Mouse (Mus musculus) embryonic facial prominence, embryonic 13.5 days (tissue): ENCODE results near the gene Arih1. TPM values are rescaled to one million over a fixed set of nuclear protein-coding genes. Genes with fewer than 3 reads are reported as not detected.

Source experiments
- ATAC-seq: fragments of 200-750 bp; cut with Nextera tagmentation; 2 replicates; pipeline ENCODE4 v1.8.0; 2017; ENCODE audit warnings: low read depth; ENCODE audit not compliant: insufficient number of reproducible peaks, insufficient read depth, low FRiP score, low TSS enrichment
- H3K27ac ChIP-seq: fragments of 300-500 bp; sonication (generic); 2 replicates; pipeline ENCODE4 v1.5.1; 2015; ENCODE audit warnings: moderate library complexity, mild to moderate bottlenecking, inconsistent platforms
- H3K27me3 ChIP-seq: fragments of 300-500 bp; sonication (generic); 2 replicates; pipeline ENCODE4 v1.6.1; 2015; ENCODE audit warnings: mild to moderate bottlenecking, inconsistent platforms
- H3K36me3 ChIP-seq: fragments of 300-500 bp; sonication (generic); 2 replicates; pipeline ENCODE4 v1.6.1; 2015; ENCODE audit warnings: mild to moderate bottlenecking, inconsistent platforms
- H3K4me1 ChIP-seq: fragments of 300-500 bp; sonication (generic); 2 replicates; pipeline ENCODE4 v1.6.1; 2015; ENCODE audit warnings: inconsistent platforms
- H3K4me2 ChIP-seq: fragments of 300-500 bp; sonication (generic); 2 replicates; pipeline ENCODE4 v1.6.1; 2015; ENCODE audit warnings: moderate library complexity, mild to moderate bottlenecking, inconsistent platforms
- H3K4me3 ChIP-seq: fragments of 300-500 bp; sonication (generic); 2 replicates; pipeline ENCODE4 v1.5.1; 2015; ENCODE audit warnings: mild to moderate bottlenecking, inconsistent platforms
- H3K9ac ChIP-seq: fragments of 300-500 bp; sonication (generic); 2 replicates; pipeline ENCODE4 v1.6.1; 2015; ENCODE audit warnings: mild to moderate bottlenecking, inconsistent platforms
- H3K9me3 ChIP-seq: fragments of 300-500 bp; sonication (generic); 2 replicates; pipeline ENCODE4 v1.6.1; 2016; ENCODE audit warnings: inconsistent platforms
- WGBS: fragments of 180-500 bp; shearing (Covaris S2); methylation state at CpG from one replicate; pipeline ENCODE4 v1.1.7; 2015; ENCODE audit warnings: mixed read lengths; 5-methylcytosine and 5-hydroxymethylcytosine counted together
- polyA plus RNA-seq: library from polyadenylated mRNA; unstranded; fragments of >200 nt; fragmentation: Nextera tagmentation; extraction: Ambion mirVana; gene quantifications from 2 replicates; pipeline ENCODE4 v1.2.1, GENCODE M21; 2015

Arih1 gene
- 21.7 and 22.8 TPM in 2 replicates for polyA plus RNA-seq

DNA sequence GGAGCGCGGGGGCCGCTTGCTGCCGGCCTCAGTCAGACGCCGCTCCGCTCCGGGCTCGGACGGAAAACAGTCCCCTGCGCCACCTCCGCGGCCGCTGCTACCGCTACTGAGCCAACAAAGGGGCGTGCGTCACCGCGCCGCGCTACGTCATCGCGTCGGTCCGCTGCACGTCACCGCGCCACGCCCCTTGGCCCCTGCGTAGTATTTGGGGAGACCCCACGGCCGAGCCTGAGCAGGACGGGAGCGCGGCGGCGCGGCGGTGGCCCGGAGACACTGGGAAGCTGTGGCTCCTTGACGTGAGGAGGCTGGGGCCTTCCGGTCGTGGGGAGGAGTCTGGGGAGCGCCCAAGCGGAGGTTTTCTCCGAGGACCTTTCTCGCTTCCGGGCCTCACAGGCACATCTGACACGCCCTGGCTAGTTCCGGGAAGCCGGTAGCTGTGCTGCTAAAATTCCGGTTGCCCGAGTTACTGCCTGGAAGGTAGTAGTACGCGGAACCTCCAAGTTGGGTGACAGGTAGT is at the start of gene Arih1:
Arih1 (minus strand) TSS at position 70 of the 517 bp plus-strand sequence.
- no peaks in the 10 kb centered on the region for H3K36me3 ChIP-seq
- peak within 1 kb of the TSS; percentile 100 for H3K9ac ChIP-seq
- H3K27ac ChIP-seq, result peak within 1 kb of the TSS; percentile 99
- H3K27me3 ChIP-seq, result no peaks in the 10 kb centered on the region
- WGBS, result under 1% methylated on average over 55 of the region's 56 CpGs
- H3K4me1 ChIP-seq, result peaks cover 9% of the 10 kb centered on the region
- H3K9me3 ChIP-seq, result no peaks in the 10 kb centered on the region
- peak; percentile 98 for ATAC-seq
- H3K4me2 ChIP-seq, result peak within 1 kb of the TSS; percentile 88
- H3K4me3 ChIP-seq, result peak within 1 kb of the TSS; percentile 99

DNA sequence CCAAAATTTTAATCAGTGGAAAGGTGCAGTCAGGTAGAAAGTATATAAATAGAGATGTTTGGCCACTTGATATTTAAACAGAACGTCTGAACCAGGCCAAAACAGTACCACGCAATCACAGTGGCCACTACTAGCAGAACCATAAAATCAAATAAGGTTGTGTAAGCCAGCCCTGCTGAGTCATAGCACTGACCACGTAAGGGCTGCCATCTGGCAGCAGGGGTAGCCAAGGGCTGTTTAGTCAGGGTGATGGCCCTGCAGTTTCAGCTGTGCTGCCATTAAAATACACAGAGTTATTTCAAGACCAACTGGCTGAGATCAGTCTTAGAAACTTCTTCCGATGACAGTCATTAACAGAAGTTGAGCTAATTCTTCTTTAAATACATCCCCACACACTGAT is 47.5 kb upstream of the Arih1 start:
- no peaks in the 10 kb centered on the region for H3K9me3 ChIP-seq
- no peaks in the 10 kb centered on the region for H3K36me3 ChIP-seq
- no peak overlapping the region for H3K9ac ChIP-seq
- H3K4me3 ChIP-seq, result no peak overlapping the region
- no peak overlapping the region for H3K27ac ChIP-seq
- H3K27me3 ChIP-seq, result no peaks in the 10 kb centered on the region
- H3K4me1 ChIP-seq, result no peaks in the 10 kb centered on the region; the same call in 1 of the 2 replicates
- ATAC-seq, result no peak
- WGBS, result 75% methylated on average over 4 of the region's 4 CpGs
- no peak overlapping the region for H3K4me2 ChIP-seq

DNA sequence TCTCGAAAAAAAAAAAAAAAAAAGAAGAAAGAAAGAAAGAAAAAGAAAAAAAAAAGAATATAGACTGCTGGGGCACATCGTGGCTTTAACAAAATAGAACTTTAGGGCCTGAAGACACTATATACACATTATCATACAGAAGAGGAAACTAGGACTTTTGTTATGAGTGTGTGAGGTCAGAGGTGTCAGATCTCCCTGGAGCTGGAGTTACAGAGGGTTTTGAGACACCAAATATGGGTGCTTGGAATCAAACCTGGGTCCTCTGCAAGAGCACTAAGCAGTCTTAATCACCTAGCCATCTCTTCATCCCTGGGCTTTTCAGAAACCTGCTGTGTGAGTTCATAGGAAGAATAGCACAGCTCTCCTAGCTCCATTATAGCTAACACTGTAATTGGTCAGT is 47.0 kb upstream of the Arih1 start:
- Histone ChIP-seq H3K9me3 (no peaks in the 10 kb centered on the region), H3K27ac (no peak overlapping the region), H3K36me3 (no peaks in the 10 kb centered on the region), H3K4me3 (no peak overlapping the region), H3K27me3 (no peaks in the 10 kb centered on the region), H3K4me1 (no peaks in the 10 kb centered on the region), H3K4me2 (no peak overlapping the region), H3K9ac (no peak overlapping the region)
- WGBS, result 78% methylated on average over 2 of the region's 2 CpGs
- no peak for ATAC-seq

GRCm38 (mm10) chr9:59531645-59532044 is 45.2 kb upstream of the Arih1 start:
- no peak overlapping the region for H3K4me2 ChIP-seq
- H3K27me3 ChIP-seq, result no peaks in the 10 kb centered on the region
- no peak overlapping the region for H3K27ac ChIP-seq
- H3K4me3 ChIP-seq, result no peak overlapping the region
- 22% methylated on average over 5 of the region's 5 CpGs for WGBS
- no peaks in the 10 kb centered on the region for H3K4me1 ChIP-seq
- no peak overlapping the region for H3K9ac ChIP-seq
- ATAC-seq, result no peak
- no peaks in the 10 kb centered on the region for H3K36me3 ChIP-seq
- H3K9me3 ChIP-seq, result no peaks in the 10 kb centered on the region

DNA sequence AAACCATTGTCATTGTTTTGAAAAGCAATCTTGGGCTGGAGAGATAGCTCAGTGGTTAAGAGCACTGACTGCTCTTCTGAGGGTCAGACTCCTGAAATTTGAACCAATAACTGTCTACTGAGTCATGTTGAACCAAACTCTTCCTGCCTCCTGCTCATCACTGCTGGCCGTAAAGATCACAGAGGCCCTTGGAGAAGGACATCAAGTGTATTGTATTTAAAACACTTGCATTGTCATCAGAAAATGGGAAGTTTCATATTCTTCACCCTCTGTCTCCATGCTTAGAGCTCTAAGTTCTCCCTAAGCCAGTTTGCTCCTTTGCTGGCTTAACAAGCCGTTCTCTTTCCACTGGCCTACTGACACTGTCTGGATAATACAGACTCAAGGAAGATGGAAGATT is 41.9 kb upstream of the Arih1 start:
- H3K4me2 ChIP-seq, result no peak overlapping the region
- H3K27me3 ChIP-seq, result no peaks in the 10 kb centered on the region
- H3K36me3 ChIP-seq, result no peaks in the 10 kb centered on the region
- ATAC-seq, result no peak
- H3K4me3 ChIP-seq, result no peak overlapping the region
- no peak overlapping the region for H3K27ac ChIP-seq
- no peaks in the 10 kb centered on the region for H3K4me1 ChIP-seq
- H3K9ac ChIP-seq, result no peak overlapping the region
- H3K9me3 ChIP-seq, result no peaks in the 10 kb centered on the region
- WGBS, result 79% methylated on average over 2 of the region's 2 CpGs

DNA sequence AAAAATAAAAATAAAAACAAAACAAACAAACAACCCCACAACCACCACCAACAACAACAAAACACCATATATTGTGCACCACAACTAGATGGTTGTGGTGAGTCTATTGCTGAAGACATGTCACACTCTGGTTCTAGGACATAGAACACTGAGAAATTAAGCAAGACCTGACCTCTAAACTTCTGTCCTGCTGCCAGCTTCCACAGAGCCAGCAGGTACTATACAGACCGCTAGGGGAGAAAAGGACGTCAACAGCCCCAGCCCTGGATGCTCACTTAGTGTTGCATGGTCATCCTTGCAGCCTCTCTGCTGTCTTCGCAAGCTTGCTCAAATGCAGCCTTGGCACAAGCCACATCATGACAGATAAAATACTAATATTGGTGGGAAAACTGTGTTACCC is 41.2 kb upstream of the Arih1 start:
- Histone ChIP-seq H3K4me2 (no peak overlapping the region), H3K9ac (no peak overlapping the region), H3K27me3 (no peaks in the 10 kb centered on the region), H3K27ac (no peak overlapping the region), H3K36me3 (no peaks in the 10 kb centered on the region), H3K4me3 (no peak overlapping the region), H3K4me1 (no peaks in the 10 kb centered on the region), H3K9me3 (no peaks in the 10 kb centered on the region)
- ATAC-seq, result no peak
- whole genome bisulfite sequencing, result 88% methylated on average over 3 of the region's 3 CpGs

- Histone ChIP-seq H3K9ac (no peak overlapping the region), H3K4me2 (no peak overlapping the region), H3K4me3 (no peak overlapping the region), H3K9me3 (no peaks in the 10 kb centered on the region), H3K27me3 (no peaks in the 10 kb centered on the region), H3K36me3 (no peaks in the 10 kb centered on the region), H3K27ac (no peak overlapping the region), H3K4me1 (no peaks in the 10 kb centered on the region)
- WGBS, result 87% methylated on average over 6 of the region's 6 CpGs
- ATAC-seq, result no peak
Measured at GRCm38 (mm10) chr9:59526727-59527126, 40.3 kb upstream of the Arih1 start.

- Histone ChIP-seq H3K4me1 (no peaks in the 10 kb centered on the region), H3K27me3 (no peaks in the 10 kb centered on the region), H3K4me3 (no peak overlapping the region), H3K4me2 (no peak overlapping the region), H3K9me3 (no peaks in the 10 kb centered on the region), H3K9ac (no peak overlapping the region), H3K27ac (no peak overlapping the region), H3K36me3 (no peaks in the 10 kb centered on the region)
- no peak for ATAC-seq
- 72% methylated on average over 4 of the region's 4 CpGs for WGBS
Measured at GRCm38 (mm10) chr9:59522906-59523305, 36.5 kb upstream of the Arih1 start.

DNA sequence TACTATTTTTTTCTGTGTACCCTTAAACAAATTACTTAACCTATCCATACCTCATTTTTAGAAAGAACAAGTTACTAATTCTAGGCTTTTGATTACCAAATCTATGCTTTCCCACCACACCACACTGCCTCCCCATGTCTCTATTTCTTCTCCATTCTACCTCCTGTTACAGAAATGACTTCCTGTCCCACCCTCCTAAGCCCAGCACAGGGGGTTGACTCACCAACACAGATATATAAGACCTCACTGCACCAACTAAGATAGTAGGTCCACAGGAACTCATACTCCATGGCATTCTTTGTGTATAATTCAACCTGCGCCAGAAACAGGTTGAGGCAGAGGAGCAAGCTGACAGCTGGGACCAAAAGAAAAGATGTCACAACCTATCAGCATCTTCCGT is 33.0 kb upstream of the Arih1 start:
- no peak overlapping the region for H3K4me3 ChIP-seq
- H3K36me3 ChIP-seq, result no peaks in the 10 kb centered on the region
- no peak overlapping the region for H3K9ac ChIP-seq
- no peaks in the 10 kb centered on the region for H3K27me3 ChIP-seq
- no peak overlapping the region for H3K27ac ChIP-seq
- no peak for ATAC-seq
- peaks cover 7% of the 10 kb centered on the region; the same call in 1 of the 2 replicates for H3K4me1 ChIP-seq
- no peaks in the 10 kb centered on the region for H3K9me3 ChIP-seq
- no peak overlapping the region for H3K4me2 ChIP-seq
- 80% methylated on average over 2 of the region's 2 CpGs for WGBS

GRCm38 (mm10) chr9:59518976-59519375 is 32.6 kb upstream of the Arih1 start:
- Histone ChIP-seq H3K4me2 (no peak overlapping the region), H3K36me3 (no peaks in the 10 kb centered on the region), H3K27me3 (no peaks in the 10 kb centered on the region), H3K9ac (no peak overlapping the region), H3K4me1 (peaks cover 7% of the 10 kb centered on the region; the same call in 1 of the 2 replicates), H3K27ac (no peak overlapping the region), H3K9me3 (no peaks in the 10 kb centered on the region), H3K4me3 (no peak overlapping the region)
- no peak for ATAC-seq
- WGBS, result 82% methylated on average over 5 of the region's 5 CpGs

- H3K4me2 ChIP-seq, result no peak overlapping the region
- H3K9me3 ChIP-seq, result no peaks in the 10 kb centered on the region
Measured at GRCm38 (mm10) chr9:59517127-59517526, 30.7 kb upstream of the Arih1 start.

GRCm38 (mm10) chr9:59515069-59515468 is 28.7 kb upstream of the Arih1 start:
- WGBS, result 60% methylated on average over 3 of the region's 3 CpGs

More at GRCm38 (mm10) chr9:59517127-59517526, 30.7 kb upstream of the Arih1 start:
- H3K27me3 ChIP-seq, result no peaks in the 10 kb centered on the region
- no peak overlapping the region for H3K4me3 ChIP-seq
- H3K27ac ChIP-seq, result no peak overlapping the region
- 57% methylated on average over 7 of the region's 7 CpGs for WGBS
- H3K4me1 ChIP-seq, result peaks cover 7% of the 10 kb centered on the region; the same call in 1 of the 2 replicates
- no peaks in the 10 kb centered on the region for H3K36me3 ChIP-seq
- no peak overlapping the region for H3K9ac ChIP-seq
- no peak for ATAC-seq

More at GRCm38 (mm10) chr9:59515069-59515468, 28.7 kb upstream of the Arih1 start:
- no peak overlapping the region for H3K9ac ChIP-seq
- no peaks in the 10 kb centered on the region for H3K27me3 ChIP-seq
- no peaks in the 10 kb centered on the region for H3K36me3 ChIP-seq
- H3K4me3 ChIP-seq, result no peak overlapping the region
- no peak for ATAC-seq
- H3K4me2 ChIP-seq, result no peak overlapping the region
- no peak overlapping the region for H3K27ac ChIP-seq
- peaks cover 7% of the 10 kb centered on the region; the same call in 1 of the 2 replicates for H3K4me1 ChIP-seq
- no peaks in the 10 kb centered on the region for H3K9me3 ChIP-seq
